Mouse (Mus musculus) spleen, postnatal 10 days (tissue): Measurements from ENCODE around the gene Sec23a.
"Not testable (repeated sequence)": the region's sequence is repeated elsewhere in the genome, so short reads cannot be mapped to it uniquely, and the experiment has no call there.

Experiments
- DNase-seq, 2 experiments: peaks; one replicate each; pipeline ENCODE4 v3.0.0; 2021 to 2022; ENCODE audit warnings: low spot score in 2 of 2

Gene Sec23a

GRCm38 (mm10) chr12:59011844-59012709 is at the start of gene Sec23a:
TSS of gene Sec23a (minus strand) at chr12:59012017.
- DNase-seq: peak; percentile 98 to 100

GRCm38 (mm10) chr12:59060993-59061595 is 49.3 kb upstream of the Sec23a start, which contains the start of gene Trappc6b:
TSS of gene Trappc6b (minus strand) at chr12:59061472.
- DNase-seq: peak; percentile 73 to 80

GRCm38 (mm10) chr12:59060322-59060721 is 48.5 kb upstream of the Sec23a start:
- DNase-seq: no peak

- DNase-seq: not testable (repeated sequence)
Observed at GRCm38 (mm10) chr12:59058242-59058641, 46.4 kb upstream of the Sec23a start.

GRCm38 (mm10) chr12:59056222-59056621 is 44.4 kb upstream of the Sec23a start:
- no peak for DNase-seq

GRCm38 (mm10) chr12:59055196-59055850 is 43.5 kb upstream of the Sec23a start:
- no peak for DNase-seq

GRCm38 (mm10) chr12:59053976-59054375 is 42.2 kb upstream of the Sec23a start:
- no peak for DNase-seq

GRCm38 (mm10) chr12:59053166-59053565 is 41.3 kb upstream of the Sec23a start:
- DNase-seq: no peak

- no peak for DNase-seq
Observed at GRCm38 (mm10) chr12:59052470-59052869, 40.7 kb upstream of the Sec23a start.

GRCm38 (mm10) chr12:59040851-59041250 is 29.0 kb upstream of the Sec23a start:
- no peak for DNase-seq

GRCm38 (mm10) chr12:59039971-59040844 is 28.4 kb upstream of the Sec23a start:
- peak in 1 of 2 experiments; percentile 66 for DNase-seq

GRCm38 (mm10) chr12:59039162-59039970 is 27.5 kb upstream of the Sec23a start:
- DNase-seq: no peak

GRCm38 (mm10) chr12:59032101-59032500 is 20.3 kb upstream of the Sec23a start:
- peak in 1 of 2 experiments; percentile 52 for DNase-seq

- DNase-seq: no peak
Observed at GRCm38 (mm10) chr12:59021306-59021705, 9.5 kb upstream of the Sec23a start.

GRCm38 (mm10) chr12:59019891-59020290 is 8.1 kb upstream of the Sec23a start:
- DNase-seq: no peak

- no peak for DNase-seq
Observed at GRCm38 (mm10) chr12:59017970-59018369, 6.2 kb upstream of the Sec23a start.

- DNase-seq: peak; percentile 89 to 96
Observed at GRCm38 (mm10) chr12:59013234-59013633, 1.4 kb upstream of the Sec23a start, which contains the start of gene Gemin2. TSS of gene Gemin2 (plus strand) at chr12:59013393.

GRCm38 (mm10) chr12:59012710-59013091 is 884 bp upstream of the Sec23a start:
- no peak for DNase-seq

- no peak for DNase-seq
Observed at GRCm38 (mm10) chr12:59011275-59011843, 458 bp downstream of the Sec23a start.

GRCm38 (mm10) chr12:59010482-59010881 is 1.3 kb downstream of the Sec23a start:
- peak in 1 of 2 experiments; percentile 61 for DNase-seq
